Mouse (Mus musculus): ENCODE results near the gene Atp6v1b1. TPM values are rescaled to one million over a fixed set of nuclear protein-coding genes. Genes with fewer than 3 reads are reported as not detected.

Atp6v1b1 gene
- total RNA-seq (2021) = not detected

- no peak for DNase-seq
- intact Hi-C loops (cut with DNase I) = no loop called here
Observed at GRCm38 (mm10) chr6:83742761-83743160, at the start of gene Atp6v1b1. TSS of gene Atp6v1b1 (plus strand) at chr6:83742990.

GRCm38 (mm10) chr6:83693835-83694234 lies 49.0 kb upstream of the Atp6v1b1 start:
- DNase-seq = peak; percentile 47 to 48
- intact Hi-C loops (cut with DNase I) = loop anchor here (1.0 kb wide), 1 partner anchor 37 kb away; no protein-coding TSS in a partner anchor

- no peak for DNase-seq
- intact Hi-C loops (cut with DNase I) = no loop called here
Observed at GRCm38 (mm10) chr6:83695731-83696130, 47.1 kb upstream of the Atp6v1b1 start.

GRCm38 (mm10) chr6:83696684-83697083 lies 46.1 kb upstream of the Atp6v1b1 start:
- intact Hi-C loops (cut with DNase I) = no loop called here
- no peak for DNase-seq

- intact Hi-C loops (cut with DNase I) = no loop called here
- no peak for DNase-seq
Observed at GRCm38 (mm10) chr6:83697932-83698331, 44.9 kb upstream of the Atp6v1b1 start.

GRCm38 (mm10) chr6:83699971-83700370 lies 42.8 kb upstream of the Atp6v1b1 start:
- DNase-seq = no peak
- intact Hi-C loops (cut with DNase I) = no loop called here

- no peak for DNase-seq
- intact Hi-C loops (cut with DNase I) = no loop called here
Observed at GRCm38 (mm10) chr6:83701001-83701400, 41.8 kb upstream of the Atp6v1b1 start.

- intact Hi-C loops (cut with DNase I) = loop anchor here (2.0 kb wide), 1 partner anchor 14 kb away; no protein-coding TSS in a partner anchor
- DNase-seq = no peak
Observed at GRCm38 (mm10) chr6:83702146-83702999, 40.4 kb upstream of the Atp6v1b1 start.

- DNase-seq = no peak
- intact Hi-C loops (cut with DNase I) = loop anchor here (2.0 kb wide), 1 partner anchor 14 kb away; no protein-coding TSS in a partner anchor
Observed at GRCm38 (mm10) chr6:83703000-83703721, 39.6 kb upstream of the Atp6v1b1 start.

GRCm38 (mm10) chr6:83703722-83704078 lies 39.1 kb upstream of the Atp6v1b1 start:
- no peak for DNase-seq
- intact Hi-C loops (cut with DNase I) = loop anchor here (2.0 kb wide), 1 partner anchor 13 kb away; no protein-coding TSS in a partner anchor

- no peak for DNase-seq
- intact Hi-C loops (cut with DNase I) = no loop called here
Observed at GRCm38 (mm10) chr6:83704294-83704693, 38.5 kb upstream of the Atp6v1b1 start.

- intact Hi-C loops (cut with DNase I) = no loop called here
- DNase-seq = no peak
Observed at GRCm38 (mm10) chr6:83704701-83705100, 38.1 kb upstream of the Atp6v1b1 start.

GRCm38 (mm10) chr6:83707738-83708510 lies 34.9 kb upstream of the Atp6v1b1 start:
- no peak for DNase-seq
- intact Hi-C loops (cut with DNase I) = no loop called here

- no peak for DNase-seq
- intact Hi-C loops (cut with DNase I) = no loop called here
Observed at GRCm38 (mm10) chr6:83710361-83711066, 32.3 kb upstream of the Atp6v1b1 start.

- DNase-seq = peak; percentile 64 to 65
- intact Hi-C loops (cut with DNase I) = no loop called here
Observed at GRCm38 (mm10) chr6:83711067-83711675, 31.6 kb upstream of the Atp6v1b1 start, which contains the start of gene Vax2. TSS of gene Vax2 (plus strand) at chr6:83711264.

- DNase-seq = no peak
- intact Hi-C loops (cut with DNase I) = no loop called here
Observed at GRCm38 (mm10) chr6:83711725-83712475, 30.9 kb upstream of the Atp6v1b1 start.

- no peak for DNase-seq
- intact Hi-C loops (cut with DNase I) = no loop called here
Observed at GRCm38 (mm10) chr6:83713271-83714136, 29.3 kb upstream of the Atp6v1b1 start.
